Mouse (Mus musculus) liver, adult 2 months (tissue): ENCODE measurements around the gene Peli2. TPM values are rescaled to one million over a fixed set of nuclear protein-coding genes. Genes with fewer than 3 reads are reported as not detected.

Source experiments
- DNase-seq: peaks from one replicate; pipeline ENCODE4 v3.0.0-alpha.2; 2011; ENCODE audit warnings: low read depth, low spot score; ENCODE audit errors: extremely low read depth
- H3K27ac ChIP-seq: fragments of 200-500 bp; replicated peaks from 2 replicates; pipeline ENCODE4 v1.5.1; 2012; ENCODE audit warnings: low read depth, mild to moderate bottlenecking, control low read depth, inconsistent platforms, low read length; ENCODE audit not compliant: insufficient read depth
- H3K27me3 ChIP-seq: fragments of 200-500 bp; 2 replicates; pipeline ENCODE4 v1.6.1; 2012; ENCODE audit warnings: mild to moderate bottlenecking, moderate library complexity, low read length, inconsistent platforms; ENCODE audit not compliant: control insufficient read depth, insufficient read depth
- H3K36me3 ChIP-seq: fragments of 200-500 bp; 2 replicates; pipeline ENCODE4 v1.6.1; 2012; ENCODE audit warnings: low read length, inconsistent platforms; ENCODE audit not compliant: control insufficient read depth, insufficient read depth
- H3K4me1 ChIP-seq: fragments of 200-500 bp; 2 replicates; pipeline ENCODE4 v1.6.1; 2011; ENCODE audit warnings: low read length; ENCODE audit not compliant: control insufficient read depth, insufficient read depth
- H3K4me3 ChIP-seq: fragments of 200-500 bp; 2 replicates; pipeline ENCODE4 v1.5.1; 2011; ENCODE audit warnings: low read depth, mild to moderate bottlenecking, control low read depth, low read length, moderate library complexity; ENCODE audit not compliant: insufficient read depth
- H3K79me2 ChIP-seq: fragments of 200-500 bp; 2 replicates; pipeline ENCODE4 v1.6.1; 2012; ENCODE audit warnings: inconsistent platforms, mild to moderate bottlenecking, low read length, moderate library complexity; ENCODE audit not compliant: control insufficient read depth, insufficient read depth
- H3K9ac ChIP-seq: fragments of 200-500 bp; 2 replicates; pipeline ENCODE4 v1.6.1; 2012; ENCODE audit warnings: low read depth, mild to moderate bottlenecking, control low read depth, inconsistent platforms, low read length
- CTCF ChIP-seq: fragments of 200-500 bp; IDR thresholded peaks from 2 replicates; pipeline ENCODE4 v1.5.1; 2011; ENCODE audit warnings: low read depth, low read length, control low read depth
- POLR2A ChIP-seq: fragments of 200-500 bp; IDR thresholded peaks from 2 replicates; pipeline ENCODE4 v1.6.1; 2011; ENCODE audit warnings: low read length, control low read depth; ENCODE audit not compliant: insufficient read depth; ENCODE audit errors: extremely low read depth
- WGBS: fragments of 180-500 bp; shearing (Covaris S2); methylation state at CpG from one replicate; pipeline ENCODE4 v1.1.7; 2018; 5-methylcytosine and 5-hydroxymethylcytosine counted together
- polyA plus RNA-seq: library from polyadenylated mRNA; depleted of rRNA; stranded (reverse); fragments of >200 nt; gene quantifications from 2 replicates; pipeline ENCODE4 v1.2.3, GENCODE M21; 2012
- total RNA-seq: library from RNA; depleted of rRNA; stranded (reverse); fragments of >200 nt; gene quantifications from 2 replicates; pipeline ENCODE4 v1.2.3, GENCODE M21; 2014

The Peli2 gene
- total and polyA plus RNA-seq, 2 experiments: 12.7 to 14.7 TPM

- WGBS: 68% methylated on average over 8 of the region's 8 CpGs
- peaks cover 12% of the 10 kb centered on the region; the same call in 1 of the 2 replicates for H3K79me2 ChIP-seq
- DNase-seq: no peak
- H3K27me3 ChIP-seq: no peaks in the 10 kb centered on the region
- TF ChIP-seq CTCF (no peak), POLR2A (no peak)
- no peak overlapping the region for H3K9ac ChIP-seq
- H3K4me3 ChIP-seq: no peak overlapping the region
- H3K27ac ChIP-seq: no peak overlapping the region
- H3K4me1 ChIP-seq: peaks cover 2% of the 10 kb centered on the region; the same call in 1 of the 2 replicates
- no peaks in the 10 kb centered on the region for H3K36me3 ChIP-seq
These were observed 21.1 kb downstream of the Peli2 start for GRCm38 (mm10) chr14:48141694-48142093.

GRCm38 (mm10) chr14:48142696-48143095 lies 22.1 kb downstream of the Peli2 start:
- Histone ChIP-seq H3K4me3 (no peak overlapping the region), H3K4me1 (peaks cover 2% of the 10 kb centered on the region; the same call in 1 of the 2 replicates), H3K9ac (no peak overlapping the region), H3K36me3 (no peaks in the 10 kb centered on the region), H3K79me2 (peaks cover 16% of the 10 kb centered on the region), H3K27me3 (no peaks in the 10 kb centered on the region), H3K27ac (no peak overlapping the region)
- 35% methylated on average over 10 of the region's 10 CpGs for WGBS
- no peak for DNase-seq
- TF ChIP-seq CTCF: no peak
- no peak for TF ChIP-seq POLR2A

DNA sequence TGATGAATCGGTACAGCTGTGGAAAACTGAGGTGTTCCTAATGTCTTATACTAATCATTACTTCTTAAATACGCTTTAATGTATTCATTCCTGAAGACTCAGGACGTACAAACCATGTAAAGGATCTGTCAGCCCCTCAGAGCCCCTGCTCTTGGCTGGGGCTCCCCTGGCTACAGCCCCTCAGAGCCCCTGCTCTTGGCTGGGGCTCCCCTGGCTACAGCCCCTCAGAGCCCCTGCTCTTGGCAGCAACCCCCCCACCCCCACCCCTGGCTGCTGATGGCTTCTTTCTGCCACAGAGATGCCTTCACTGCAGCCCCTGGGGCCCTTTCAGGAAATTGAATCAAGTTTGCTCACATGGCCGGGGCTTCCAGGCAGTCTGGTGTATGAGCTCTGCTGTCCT lies 22.5 kb downstream of the Peli2 start:
- Histone ChIP-seq H3K4me1 (peaks cover 2% of the 10 kb centered on the region; the same call in 1 of the 2 replicates), H3K4me3 (no peak overlapping the region), H3K79me2 (peaks cover 20% of the 10 kb centered on the region), H3K27ac (no peak overlapping the region), H3K27me3 (no peaks in the 10 kb centered on the region), H3K36me3 (no peaks in the 10 kb centered on the region), H3K9ac (no peak overlapping the region)
- WGBS: 80% methylated on average over 4 of the region's 4 CpGs
- TF ChIP-seq CTCF (no peak), POLR2A (no peak)
- DNase-seq: no peak

- TF ChIP-seq POLR2A: no peak
- TF ChIP-seq CTCF: no peak
- Histone ChIP-seq H3K27ac (no peak overlapping the region), H3K36me3 (no peaks in the 10 kb centered on the region), H3K79me2 (peaks cover 24% of the 10 kb centered on the region), H3K9ac (no peak overlapping the region), H3K4me3 (no peak overlapping the region), H3K27me3 (no peaks in the 10 kb centered on the region), H3K4me1 (peaks cover 2% of the 10 kb centered on the region; the same call in 1 of the 2 replicates)
- 92% methylated on average over 17 of the region's 17 CpGs for WGBS
- no peak for DNase-seq
These were observed 23.7 kb downstream of the Peli2 start for GRCm38 (mm10) chr14:48144330-48144729.

DNA sequence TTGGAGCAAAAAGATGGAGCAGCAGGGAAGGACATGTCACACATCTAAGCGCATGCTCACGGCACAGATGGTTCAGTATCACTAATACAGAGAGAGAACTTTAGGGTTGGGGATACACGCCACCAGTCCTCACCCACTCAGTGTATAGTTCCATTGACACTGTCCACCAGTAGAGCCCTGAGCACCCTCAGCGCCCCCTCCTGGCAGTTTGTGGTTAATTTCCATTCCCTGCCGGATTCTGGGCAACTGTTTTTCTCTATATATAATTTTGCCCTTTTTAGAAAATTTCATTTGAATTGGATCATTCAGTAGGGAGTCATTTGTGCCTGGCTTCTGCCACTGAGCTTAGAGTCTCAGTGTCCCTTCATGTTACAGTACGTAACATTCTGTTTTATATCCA lies 27.1 kb downstream of the Peli2 start:
- peaks cover 30% of the 10 kb centered on the region for H3K79me2 ChIP-seq
- H3K36me3 ChIP-seq: no peaks in the 10 kb centered on the region
- DNase-seq: no peak
- H3K27ac ChIP-seq: no peak overlapping the region
- no peaks in the 10 kb centered on the region for H3K27me3 ChIP-seq
- TF ChIP-seq POLR2A (no peak), CTCF (peak; percentile 76)
- peaks cover 2% of the 10 kb centered on the region for H3K4me1 ChIP-seq
- 85% methylated on average over 6 of the region's 6 CpGs for WGBS
- H3K4me3 ChIP-seq: no peak overlapping the region
- H3K9ac ChIP-seq: no peak overlapping the region

DNA sequence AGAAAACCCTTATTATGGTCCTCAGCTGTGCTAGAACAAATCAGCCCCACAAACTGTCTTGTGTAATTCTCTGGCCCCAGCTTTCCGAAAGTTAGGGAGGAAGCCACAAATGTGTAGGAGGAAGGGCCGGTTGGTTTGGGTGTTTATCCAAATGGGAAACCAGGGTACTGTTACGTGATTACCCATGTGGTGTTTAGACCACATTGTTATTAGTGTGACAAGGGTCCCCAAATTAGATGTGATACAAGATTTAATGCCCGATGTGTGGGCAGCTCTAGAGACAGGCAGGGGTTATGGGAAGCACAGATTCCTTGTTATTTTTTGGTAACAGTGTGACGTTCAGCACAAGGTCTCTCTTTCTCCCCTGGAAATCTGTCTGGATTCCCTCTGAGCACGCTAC lies 28.0 kb downstream of the Peli2 start:
- WGBS: 88% methylated on average over 6 of the region's 6 CpGs
- no peaks in the 10 kb centered on the region for H3K27me3 ChIP-seq
- H3K36me3 ChIP-seq: no peaks in the 10 kb centered on the region
- no peak overlapping the region for H3K9ac ChIP-seq
- no peak for TF ChIP-seq POLR2A
- TF ChIP-seq CTCF: no peak
- no peak for DNase-seq
- peaks cover 2% of the 10 kb centered on the region; the same call in 1 of the 2 replicates for H3K4me1 ChIP-seq
- no peak overlapping the region for H3K27ac ChIP-seq
- no peak overlapping the region for H3K4me3 ChIP-seq
- peaks cover 26% of the 10 kb centered on the region for H3K79me2 ChIP-seq
